Mouse (Mus musculus): ENCODE measurements around the gene Pfkm. TPM values are rescaled to one million over a fixed set of nuclear protein-coding genes. Genes with fewer than 3 reads are reported as not detected.

The Pfkm gene
- polyA plus RNA-seq, 1 experiment from 2014 or later = 106 TPM

DNA sequence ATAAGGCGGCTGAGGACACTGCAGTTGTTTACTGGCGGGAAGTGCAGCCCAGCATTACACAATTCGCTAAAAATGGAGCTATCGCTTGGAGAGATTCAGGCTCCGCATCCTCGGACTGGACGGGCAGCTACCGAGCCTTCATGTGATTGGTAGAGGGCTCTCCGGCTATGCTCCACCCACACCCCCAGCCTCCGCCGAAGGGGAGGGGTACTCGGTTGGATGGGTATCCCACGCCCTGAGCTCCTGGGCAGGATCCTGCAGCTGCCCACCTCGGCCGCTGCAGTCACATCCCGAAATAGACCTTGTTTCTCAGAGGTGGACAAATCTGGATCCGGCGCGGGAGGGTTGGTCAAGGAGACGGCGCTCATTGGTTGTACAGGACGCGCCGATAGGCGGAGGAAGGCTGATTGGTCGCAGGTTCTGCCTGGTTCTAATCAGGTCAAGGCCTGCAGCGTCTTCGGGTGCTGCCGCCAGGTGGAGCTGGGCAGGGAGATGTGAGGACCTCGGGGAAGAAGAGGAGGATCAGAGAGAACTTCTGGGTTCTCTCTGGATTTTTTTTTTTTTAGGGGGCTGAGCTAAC lies 88.8 kb downstream of the Pfkm start:
- H3K4me1 ChIP-seq (ENCODE audit: control insufficient read depth, insufficient read depth, low read depth, low read length) = peaks cover 3% of the 10 kb centered on the region
- peak; percentile 99 for ATAC-seq
- no peaks in the 10 kb centered on the region for H3K36me3 ChIP-seq (ENCODE audit: control insufficient read depth, insufficient read depth, low read length)
- peak overlapping the region; percentile 63 for H3K27ac ChIP-seq (ENCODE audit: low read depth, low read length)
- under 1% methylated on average over 30 of the region's 30 CpGs for WGBS
- peak overlapping the region; percentile 41 for H3K4me3 ChIP-seq (ENCODE audit: low read length)
- H3K27me3 ChIP-seq (replicated peaks; ENCODE audit: control insufficient read depth, insufficient read depth, low read length) = 0 out of 2 replicates have a peak, but pooled peaks cover 2% of the 10 kb centered on the region
- peak overlapping the region; percentile 86 for H3K4me2 ChIP-seq (ENCODE audit: low read length)
- no peaks in the 10 kb centered on the region for H3K9me3 ChIP-seq (ENCODE audit: control insufficient read depth, low read length)
- peak overlapping the region; percentile 49 for H3K9ac ChIP-seq (ENCODE audit: low read depth, low read length)

Other genes with a start within 250 kb of the Pfkm start
- 25.2 and 27.4 TPM in 2 replicates for gene Hdac7, start 248.1 kb upstream of the Pfkm start, polyA plus RNA-seq (2015; fragmentation: Nextera tagmentation; extraction: Ambion mirVana)
- gene Vdr, start 182.0 kb upstream of the Pfkm start, polyA plus RNA-seq (2015; fragmentation: Nextera tagmentation; extraction: Ambion mirVana) = 0.17 and 0.26 TPM in 2 replicates
- gene Tmem106c, start 128.4 kb upstream of the Pfkm start, polyA plus RNA-seq (2015; fragmentation: Nextera tagmentation; extraction: Ambion mirVana) = 58.3 and 60.6 TPM in 2 replicates
- gene Col2a1, start 87.9 kb upstream of the Pfkm start, polyA plus RNA-seq (2015; fragmentation: Nextera tagmentation; extraction: Ambion mirVana) = 11.9 and 43.4 TPM in 2 replicates
- 17.3 and 18.9 TPM in 2 replicates for gene Senp1, start 1.2 kb downstream of the Pfkm start, polyA plus RNA-seq (2015; fragmentation: Nextera tagmentation; extraction: Ambion mirVana)
- 61.0 and 64.4 TPM in 2 replicates for gene Asb8, start 73.0 kb downstream of the Pfkm start, polyA plus RNA-seq (2015; fragmentation: Nextera tagmentation; extraction: Ambion mirVana)
- 130 and 139 TPM in 2 replicates for gene Ccdc184, start 74.6 kb downstream of the Pfkm start, polyA plus RNA-seq (2015; fragmentation: Nextera tagmentation; extraction: Ambion mirVana)
- gene Olfr288, start 103.0 kb downstream of the Pfkm start, polyA plus RNA-seq (2015; fragmentation: Nextera tagmentation; extraction: Ambion mirVana) = not detected in 2 replicates
- gene Gm44579, start 128.4 kb downstream of the Pfkm start, polyA plus RNA-seq (2015; fragmentation: Nextera tagmentation; extraction: Ambion mirVana) = not detected in 2 replicates
- 0.42 and 1.0 TPM in 2 replicates for gene Olfr287, start 128.5 kb downstream of the Pfkm start, polyA plus RNA-seq (2015; fragmentation: Nextera tagmentation; extraction: Ambion mirVana)
- not detected in 2 replicates for gene Olfr286, start 141.9 kb downstream of the Pfkm start, polyA plus RNA-seq (2015; fragmentation: Nextera tagmentation; extraction: Ambion mirVana)
- gene H1fnt, start 164.7 kb downstream of the Pfkm start, polyA plus RNA-seq (2015; fragmentation: Nextera tagmentation; extraction: Ambion mirVana) = not detected in 2 replicates
- 11.2 and 13.1 TPM in 2 replicates for gene Zfp641, start 203.6 kb downstream of the Pfkm start, polyA plus RNA-seq (2015; fragmentation: Nextera tagmentation; extraction: Ambion mirVana)
- not detected in 2 replicates for gene Olfr285, start 224.8 kb downstream of the Pfkm start, polyA plus RNA-seq (2015; fragmentation: Nextera tagmentation; extraction: Ambion mirVana)
- gene Olfr284, start 248.4 kb downstream of the Pfkm start, polyA plus RNA-seq (2015; fragmentation: Nextera tagmentation; extraction: Ambion mirVana) = not detected in 2 replicates

All from hindbrain, embryonic 16.5 days (tissue).